Mouse (Mus musculus): ENCODE data around the gene Nudt3.

GRCm38 (mm10) chr17:27565942-27566267 lies 57.4 kb downstream of the Nudt3 start:
- TF ChIP-seq CTCF (IDR thresholded peaks at IDR 0.05; ENCODE audit: borderline replicate concordance, control insufficient read depth, extremely low read depth, insufficient read depth, low read length, poor library complexity) (no peak), POLR2A (IDR thresholded peaks at IDR 0.05; ENCODE audit: control insufficient read depth, extremely low read depth, insufficient read depth, low read length, poor library complexity) (no peak)
